Comparison of ENCODE assay signal across 15 mouse cellular contexts in the genomic region with DNA sequence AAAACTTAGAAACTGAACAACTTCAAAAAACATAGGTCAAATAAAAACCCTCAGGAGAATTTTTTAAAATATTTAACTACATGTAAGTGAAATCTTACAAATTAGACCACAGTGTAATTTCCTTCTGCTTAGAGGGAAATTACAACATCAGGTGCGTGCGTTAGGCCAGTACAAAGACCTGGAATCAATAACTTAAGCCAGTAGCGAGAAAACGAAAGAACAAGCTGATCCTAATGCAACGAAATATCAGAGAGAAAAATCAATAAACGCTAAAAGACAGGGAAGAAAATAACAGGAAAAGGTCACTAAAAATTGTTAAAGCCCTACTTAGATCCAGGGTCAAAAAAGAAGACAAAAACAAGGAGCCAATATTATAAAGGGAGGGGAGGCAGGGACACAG.
"Had no signal": no experiment of that assay in that cellular context is flagged by ENCODE, and none has a peak within 500 bp of the region (broad histone marks: within the 10 kb centered on the region; RNA-seq: fewer than 3 reads in every experiment).

No protein-coding gene starts in this region.

- H3K27ac ChIP-seq: layer of hippocampus, adult 2 months; macrophage; midbrain, embryonic 10.5 days had no signal

- ATAC-seq: hindbrain, embryonic 16.5 days; lung, postnatal 0 days had no signal

- H3K4me2 ChIP-seq: lung, embryonic 14.5 days had no signal

- H3K36me3 ChIP-seq: midbrain, embryonic 10.5 days had no signal

- H3K9ac ChIP-seq: lung, embryonic 14.5 days had no signal

- H3K27me3 ChIP-seq: megakaryocyte, embryonic 14.5 days had no signal

- H3K9me3 ChIP-seq: midbrain, embryonic 10.5 days had no signal

- DNase-seq: kidney, adult 18-20 months; kidney, adult 9 months; kidney, postnatal 14 days; kidney, postnatal 4 days; layer of hippocampus, adult 9-11 months; lung, embryonic 14.5 days; midbrain, embryonic 14.5 days; thymus, adult 18-20 months; thymus, postnatal 36 days had no signal

- H3K4me3 ChIP-seq: layer of hippocampus, adult 2 months; megakaryocyte, embryonic 14.5 days; midbrain, embryonic 10.5 days had no signal
